In the genomic region with DNA sequence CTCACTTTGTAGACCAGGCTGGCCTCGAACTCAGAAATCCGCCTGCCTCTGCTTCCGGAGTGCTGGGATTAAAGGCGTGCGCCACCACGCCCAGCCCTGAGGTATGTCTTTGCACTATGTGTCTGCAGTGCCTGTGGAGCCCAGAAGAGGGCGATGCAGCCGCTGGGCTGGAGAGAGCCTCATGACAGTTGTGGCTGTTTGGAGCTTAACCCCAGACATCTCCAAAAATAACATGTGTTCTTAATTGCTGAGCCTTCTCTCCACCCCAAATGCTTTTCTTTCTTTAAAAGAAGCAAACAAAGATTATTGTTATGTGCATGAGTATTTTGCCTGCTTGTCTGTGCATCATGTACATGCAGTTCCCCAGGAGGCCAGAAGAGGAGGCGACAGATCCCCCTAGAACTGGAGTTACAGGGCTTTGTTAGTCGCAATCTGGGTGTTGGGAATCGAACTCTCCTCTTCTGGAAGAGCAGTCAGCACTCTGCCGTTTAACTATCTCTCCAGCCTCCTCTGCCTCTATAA, we compare ENCODE assay signal across 1 mouse cellular context.
TF ChIP-seq lines count a peak whose summit lies in the region.

No protein-coding gene starts in this region.

TF ChIP-seq in MEL, 35 proteins besides CTCF, POLR2A, EP300 and RAD21:
- TF ChIP-seq UBTF (IDR thresholded peaks at IDR 0.05; ENCODE audit: borderline replicate concordance, insufficient read depth, low read depth, low read length) (no peak), HCFC1 (IDR thresholded peaks at IDR 0.05; ENCODE audit: low read depth, low read length) (no peak; the same call in none of the 2 replicates), ELF1 (IDR thresholded peaks at IDR 0.05; ENCODE audit: low read depth, low read length) (peak; percentile 57; the same call in 1 of the 2 replicates), ETS1 (IDR thresholded peaks at IDR 0.05; ENCODE audit: low read depth, low read length) (peak; percentile 29; the same call in 1 of the 2 replicates), TCF12 (IDR thresholded peaks at IDR 0.05; ENCODE audit: low read depth, low read length) (0 out of 2 replicates have a peak, but pooled peaks have one; percentile 18), MAZ (IDR thresholded peaks at IDR 0.05; ENCODE audit: low read depth, low read length) (no peak), NRF1 (IDR thresholded peaks at IDR 0.05; ENCODE audit: insufficient read depth, low read depth, low read length, poor library complexity, severe bottlenecking) (no peak), MXI1 (IDR thresholded peaks at IDR 0.05; ENCODE audit: low read depth, low read length) (no peak; the same call in 1 of the 2 replicates), POLR2AphosphoS2 (IDR thresholded peaks at IDR 0.05; ENCODE audit: low read length) (no peak), MEF2A (IDR thresholded peaks at IDR 0.05; ENCODE audit: extremely low read depth, insufficient replicate concordance, low read depth, low read length, poor library complexity, severe bottlenecking) (no peak), TBP (IDR thresholded peaks at IDR 0.05; ENCODE audit: low read depth, low read length) (no peak; the same call in 1 of the 2 replicates), CHD1 (IDR thresholded peaks at IDR 0.05; ENCODE audit: low read depth, low read length) (no peak), GABPA (IDR thresholded peaks at IDR 0.05; ENCODE audit: low read depth, low read length) (no peak), POLR2AphosphoS5 (IDR thresholded peaks at IDR 0.05; ENCODE audit: borderline replicate concordance, low read depth, low read length) (no peak), SMC3 (IDR thresholded peaks at IDR 0.05; ENCODE audit: low read depth, low read length) (peak; percentile 31; the same call in 1 of the 2 replicates), MYB (IDR thresholded peaks at IDR 0.05; ENCODE audit: low read depth, low read length) (peak; percentile 58; the same call in 1 of the 2 replicates), ZC3H11A (IDR thresholded peaks at IDR 0.05; ENCODE audit: low read depth, low read length) (0 out of 2 replicates have a peak, but pooled peaks have one; percentile 7), SIN3A (IDR thresholded peaks at IDR 0.05; ENCODE audit: low read length) (peak; percentile 10; the same call in 1 of the 2 replicates), MYC (IDR thresholded peaks at IDR 0.05; ENCODE audit: low read depth, low read length) (peak; percentile 69), MAX (IDR thresholded peaks at IDR 0.05; ENCODE audit: low read length) (peak; percentile 62; the same call in 1 of the 2 replicates)
